Mouse (Mus musculus) c-Kit-positive CD71-positive TER-119-positive erythroid progenitor cells, embryonic 14.5 days (primary cell): ENCODE measurements around the gene Ghr.
A peak's percentile ranks its signal among the peaks of the same experiment; 100 is the strongest.

Experiments
- DNase-seq: peaks from one replicate; pipeline ENCODE4 v3.0.0-alpha.2; 2013; ENCODE audit warnings: low spot score

Gene Ghr

GRCm38 (mm10) chr15:3582807-3583636 is at the start of gene Ghr:
Ghr (minus strand) TSS chr15:3583492.
- peak; percentile 22 for DNase-seq

GRCm38 (mm10) chr15:3622746-3623145 is 39.5 kb upstream of the Ghr start:
- DNase-seq: no peak

DNA sequence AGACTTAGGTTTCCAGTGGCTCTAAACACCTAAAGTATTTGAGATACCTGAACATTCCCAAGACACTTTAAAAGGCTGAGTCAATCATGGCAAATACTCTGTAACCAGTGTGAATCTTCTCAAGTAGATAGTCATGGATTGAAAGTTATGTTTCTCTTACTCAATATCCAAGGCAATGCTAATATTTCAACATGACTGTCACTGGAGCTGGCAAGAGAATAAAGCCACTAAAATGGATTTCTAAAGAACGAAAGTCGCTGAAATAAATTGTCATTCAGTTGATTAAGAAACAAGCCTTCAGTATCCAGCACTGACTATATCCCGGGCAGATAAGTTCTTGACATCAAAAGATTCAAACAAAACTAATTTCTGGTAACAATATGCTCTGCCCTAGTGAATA is 37.1 kb upstream of the Ghr start:
- no peak for DNase-seq

GRCm38 (mm10) chr15:3618311-3618710 is 35.0 kb upstream of the Ghr start:
- DNase-seq: no peak

DNA sequence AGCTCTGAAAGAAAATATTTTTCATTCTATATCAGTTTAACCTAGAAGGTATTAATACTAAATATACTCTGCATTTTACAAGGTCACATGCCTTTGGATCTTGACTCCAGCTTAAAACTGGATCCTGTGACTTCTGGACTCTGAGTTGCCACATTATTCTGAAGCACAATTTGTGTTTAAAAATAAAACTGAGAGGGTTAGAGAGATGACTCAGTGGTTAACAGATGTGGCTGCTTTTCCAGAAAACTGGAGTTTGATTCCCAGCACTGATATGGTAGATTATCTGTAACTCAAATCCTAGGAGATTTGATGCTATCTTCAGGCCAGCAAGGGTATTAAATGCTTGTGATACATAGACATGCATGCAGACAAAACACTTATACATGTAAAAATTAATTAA is 28.7 kb upstream of the Ghr start:
- DNase-seq: no peak

- no peak for DNase-seq
These were observed 24.7 kb upstream of the Ghr start for GRCm38 (mm10) chr15:3607951-3608350.

DNA sequence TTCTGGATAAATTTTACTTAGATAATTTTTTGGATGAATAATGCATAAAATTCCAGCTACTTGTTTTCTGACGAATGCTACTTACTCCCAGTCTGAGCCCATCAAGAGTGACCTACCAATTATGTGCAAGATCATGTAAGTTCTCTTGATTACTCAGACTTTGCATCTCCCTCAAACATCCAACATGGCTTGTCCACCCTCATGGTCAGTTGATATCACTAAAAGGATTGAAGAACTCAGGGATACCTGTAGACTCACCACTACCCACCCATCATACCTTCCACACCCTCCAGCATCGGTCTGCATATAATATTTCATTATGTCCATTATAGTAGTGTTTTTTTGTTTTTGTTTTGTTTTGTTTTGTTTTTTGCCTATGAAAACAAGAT is 18.8 kb upstream of the Ghr start:
- DNase-seq: no peak

- no peak for DNase-seq
These were observed 18.3 kb upstream of the Ghr start for GRCm38 (mm10) chr15:3601422-3602097.

DNA sequence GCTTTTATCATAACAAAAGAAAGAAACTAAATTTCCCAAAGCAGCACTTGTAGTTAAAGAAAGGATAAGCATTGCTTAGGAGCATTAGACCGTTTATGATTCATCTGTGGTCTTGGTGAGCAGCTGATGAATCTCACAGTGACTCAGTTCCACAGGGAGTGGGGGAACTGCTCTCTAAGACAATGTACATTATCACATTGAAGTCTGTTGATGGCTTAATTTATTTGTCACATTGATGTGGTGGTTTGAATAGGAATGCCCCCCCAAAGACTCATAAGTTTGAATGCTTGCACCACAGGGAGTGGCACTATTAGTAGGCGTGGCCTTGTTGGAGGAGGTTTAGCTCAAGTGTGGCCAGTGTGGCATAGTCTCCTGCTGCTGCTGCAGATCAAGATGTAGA is 4.6 kb upstream of the Ghr start:
- DNase-seq: no peak

GRCm38 (mm10) chr15:3584361-3584760 is 1.1 kb upstream of the Ghr start:
- no peak for DNase-seq

DNA sequence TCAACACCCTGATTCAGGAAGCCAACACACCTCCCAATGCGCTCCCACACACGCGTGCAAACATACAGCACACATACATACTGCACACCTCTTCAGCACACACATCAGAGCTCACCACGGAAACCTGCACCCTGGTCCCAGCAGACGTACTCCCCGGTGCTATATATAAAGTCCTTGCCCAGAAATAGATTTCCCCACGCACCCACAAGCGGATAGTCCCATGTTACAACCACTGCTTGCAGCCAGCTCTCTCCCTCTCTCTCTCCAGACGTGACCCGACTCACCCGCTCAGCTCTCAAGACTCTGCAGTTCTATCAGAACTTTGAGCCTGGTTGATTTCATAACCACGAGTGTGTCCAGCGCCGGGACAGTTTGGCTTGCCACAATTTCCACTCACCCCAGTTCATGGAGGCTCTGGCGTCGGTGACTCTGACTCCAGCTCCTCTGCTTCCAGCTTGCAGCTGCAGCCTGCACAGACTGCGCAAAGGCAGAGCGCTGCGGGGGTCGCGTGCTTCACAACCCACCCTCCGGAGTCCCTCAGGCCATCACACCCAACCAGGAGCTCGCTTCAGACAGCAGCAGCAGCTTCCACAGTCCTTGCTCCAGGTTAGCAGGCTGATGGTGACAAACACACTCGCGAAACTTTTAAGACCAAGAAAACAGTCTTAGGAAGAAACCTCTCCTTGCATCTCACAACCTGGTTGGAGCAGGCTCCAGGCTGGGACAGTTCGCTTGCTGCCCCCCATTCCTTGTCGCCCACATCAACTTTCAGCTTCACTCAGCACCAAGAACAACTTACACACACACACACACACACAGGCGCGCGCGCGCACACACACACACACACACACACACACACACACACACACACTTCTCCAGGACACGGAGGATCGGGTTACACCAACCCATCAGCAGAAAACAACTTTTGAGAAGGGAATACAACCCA is 1.2 kb downstream of the Ghr start:
- no peak for DNase-seq

- DNase-seq: no peak
These were observed 2.0 kb downstream of the Ghr start for GRCm38 (mm10) chr15:3581337-3581736.

DNA sequence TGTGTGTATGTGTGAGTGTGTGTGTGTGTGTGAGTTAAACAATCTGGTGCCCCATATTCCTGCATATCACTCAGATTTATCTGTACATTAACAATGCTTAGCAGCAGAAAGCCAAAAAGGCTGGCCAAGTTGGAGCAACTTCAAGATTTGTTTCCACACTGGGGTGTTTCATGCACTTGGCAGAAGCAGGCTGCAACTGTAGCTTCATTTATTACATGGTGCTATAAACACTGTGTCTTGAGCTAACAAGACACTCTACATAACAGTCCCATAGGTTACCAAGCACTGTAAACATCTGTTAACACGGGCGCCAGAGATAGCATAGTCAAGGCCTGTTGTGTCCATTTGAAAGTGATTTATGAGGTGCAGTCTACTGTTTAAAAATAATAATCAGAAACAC is 3.1 kb downstream of the Ghr start:
- DNase-seq: no peak

DNA sequence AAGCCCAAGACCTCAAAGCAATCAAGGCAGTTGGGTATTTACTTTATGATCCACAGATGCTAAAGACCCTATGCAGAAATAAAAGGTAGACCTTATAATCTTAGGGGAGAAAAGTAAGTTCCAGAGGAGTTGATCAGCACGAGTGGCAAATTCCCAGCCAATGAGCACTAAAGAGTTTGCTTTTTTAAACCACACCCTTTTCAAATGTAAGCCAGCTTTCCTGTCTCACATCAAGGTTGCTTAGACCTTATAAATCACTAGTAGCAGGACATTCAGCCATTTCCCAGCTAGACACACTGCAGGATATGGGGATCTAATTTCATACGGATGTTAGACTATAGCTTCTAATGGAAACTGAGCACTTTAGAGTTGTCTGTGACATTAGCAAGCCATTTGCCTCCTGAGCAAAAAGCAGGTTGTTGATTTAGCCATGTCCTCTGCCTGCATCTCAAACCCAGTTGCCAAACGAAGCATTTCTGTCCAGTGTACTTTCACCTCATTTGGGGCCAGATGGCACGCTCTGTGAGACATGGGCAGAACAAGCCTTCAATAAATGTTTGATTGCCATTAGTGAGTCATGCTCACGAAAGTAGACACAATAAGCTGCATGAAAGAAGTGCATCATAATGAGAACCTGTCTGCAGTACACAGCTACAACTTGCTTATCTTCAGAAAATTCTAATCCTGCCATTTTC is 4.9 kb downstream of the Ghr start:
- no peak for DNase-seq

DNA sequence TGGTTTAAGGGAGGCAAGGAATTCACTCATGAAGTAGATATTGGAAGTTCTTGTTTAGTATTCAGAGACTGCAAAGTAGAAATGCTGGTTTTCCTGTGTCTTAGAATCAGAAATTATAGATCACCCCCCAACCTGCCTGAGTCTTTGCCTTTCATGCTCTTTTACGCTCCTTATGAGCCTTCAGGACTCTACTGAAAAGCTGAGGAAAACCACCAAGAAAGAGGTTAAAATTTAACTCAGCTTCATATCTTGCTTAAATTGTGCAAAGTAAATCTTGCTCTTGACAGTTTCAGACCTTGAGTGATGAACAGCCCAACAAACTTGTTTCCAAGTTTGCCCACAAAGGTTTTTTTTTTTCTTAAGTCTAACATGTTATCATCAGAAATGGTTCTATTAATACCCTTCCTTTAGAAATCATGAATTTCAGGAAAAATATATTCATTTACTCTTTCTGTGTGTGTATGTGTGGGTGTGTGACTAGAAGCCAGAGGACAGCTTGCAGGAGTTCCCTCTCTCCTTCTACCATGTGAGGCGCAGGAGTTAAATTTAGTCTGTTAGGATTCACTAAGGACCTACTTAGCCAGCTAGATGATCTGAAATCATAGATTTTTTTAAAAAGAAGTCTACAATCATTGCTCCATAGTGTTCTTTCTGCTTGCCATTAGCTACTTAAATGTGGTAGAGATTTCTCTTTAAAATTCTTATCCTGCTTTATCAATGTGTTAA is 14.0 kb downstream of the Ghr start:
- DNase-seq: no peak

- DNase-seq: no peak
These were observed 18.7 kb downstream of the Ghr start for GRCm38 (mm10) chr15:3564570-3564969.

GRCm38 (mm10) chr15:3563929-3564516 is 19.3 kb downstream of the Ghr start:
- DNase-seq: no peak

GRCm38 (mm10) chr15:3563473-3563872 is 19.8 kb downstream of the Ghr start:
- DNase-seq: no peak

DNA sequence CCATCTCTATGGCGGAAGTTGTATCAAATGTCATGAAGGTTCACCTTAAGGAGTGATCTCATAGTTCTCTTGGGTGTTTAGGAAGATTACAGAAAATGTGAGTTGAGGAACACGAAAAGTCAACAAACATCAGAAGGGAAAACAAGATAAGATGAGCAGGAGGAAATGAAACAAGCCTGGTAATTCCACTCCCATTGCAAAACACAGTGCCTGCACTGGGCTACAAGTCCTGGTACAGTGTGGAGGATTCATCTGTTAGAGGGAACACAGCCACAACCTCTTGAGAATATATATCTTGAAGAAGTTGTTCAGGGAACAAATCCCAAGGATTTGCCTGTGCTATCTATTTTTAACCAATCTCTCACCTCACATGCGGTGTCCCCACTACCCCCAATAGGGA is 24.8 kb downstream of the Ghr start:
- DNase-seq: no peak

GRCm38 (mm10) chr15:3544289-3544688 is 39.0 kb downstream of the Ghr start:
- DNase-seq: no peak
